Mouse (Mus musculus): ENCODE results near the gene Ubr3.
A peak's percentile ranks its signal among the peaks of the same experiment; 100 is the strongest.

DNA sequence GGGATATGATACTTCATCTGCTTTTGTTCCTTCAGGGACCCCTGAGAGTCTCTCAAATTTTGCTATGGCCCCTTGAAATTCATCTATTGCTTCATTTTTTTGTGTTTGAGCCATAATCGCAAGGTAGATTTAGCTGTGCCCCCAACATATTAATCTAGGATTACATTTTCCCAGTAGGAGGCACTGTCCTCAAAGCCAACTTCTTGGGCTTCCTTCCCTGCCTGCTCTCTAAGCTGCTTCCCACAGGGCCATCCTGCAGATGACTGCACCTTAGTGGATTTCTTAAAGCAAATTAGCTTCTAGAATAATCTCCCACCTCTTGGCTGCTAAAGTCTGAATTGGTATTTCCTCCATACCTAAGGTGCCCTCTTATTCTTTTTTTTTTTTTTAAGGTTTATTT is 39.2 kb upstream of the Ubr3 start:
- TF ChIP-seq CTCF (conservative IDR thresholded peaks at IDR 0.05; ENCODE audit: low read length) (peak; percentile 29), POU5F1 (IDR thresholded peaks at IDR 0.05; ENCODE audit: borderline replicate concordance, low read length) (no peak), NANOG (IDR thresholded peaks at IDR 0.05; ENCODE audit: borderline replicate concordance, low read length) (no peak)
